Mouse (Mus musculus) frontal cortex, postnatal 14 days (tissue): ENCODE results near the gene Nt5c3.

Experiments
- DNase-seq, 2 experiments: peaks; one replicate each; pipeline ENCODE4 v3.0.0; 2022; ENCODE audit warnings: low spot score in 2 of 2

Nt5c3 gene

DNA sequence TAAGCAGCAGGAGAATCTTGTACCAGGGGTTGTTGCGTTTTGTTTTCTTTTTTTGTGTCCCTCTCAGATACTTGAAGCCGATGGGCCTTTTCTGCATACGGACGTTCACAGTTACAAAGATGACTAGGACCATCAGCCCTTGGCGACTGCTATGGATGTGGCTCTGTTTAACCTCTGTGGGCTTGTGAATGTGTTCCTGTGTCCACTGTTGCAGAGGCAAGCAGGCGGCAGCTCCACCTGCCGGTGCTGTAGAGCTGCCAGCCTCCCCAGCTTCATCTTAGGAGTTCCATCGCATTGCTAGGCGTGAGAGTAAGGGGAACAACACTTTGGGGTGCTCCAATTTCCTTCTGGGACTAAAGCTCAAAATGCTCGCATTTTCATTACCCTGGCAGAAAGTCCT lies 88.2 kb downstream of the Nt5c3 start:
- no peak for DNase-seq

DNA sequence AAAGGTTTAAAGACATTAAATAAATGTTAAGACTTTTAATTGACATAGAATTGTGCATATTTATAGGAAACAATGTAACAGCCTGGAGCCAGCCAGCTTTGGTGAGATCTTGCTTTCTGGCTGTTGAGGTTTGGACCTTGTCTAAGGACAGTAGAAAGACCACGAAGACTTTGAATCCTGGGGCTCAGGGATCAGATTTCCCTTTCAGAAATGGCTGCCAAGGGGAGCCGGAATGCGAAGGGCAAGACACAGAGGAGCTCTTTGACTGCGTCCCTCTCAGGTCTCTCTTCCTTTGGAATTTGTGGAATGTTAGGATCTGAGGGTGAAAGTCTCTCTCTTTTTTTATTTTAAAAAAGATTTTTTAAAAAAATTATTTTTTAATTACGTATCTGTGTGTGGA lies 89.0 kb downstream of the Nt5c3 start:
- DNase-seq: no peak

DNA sequence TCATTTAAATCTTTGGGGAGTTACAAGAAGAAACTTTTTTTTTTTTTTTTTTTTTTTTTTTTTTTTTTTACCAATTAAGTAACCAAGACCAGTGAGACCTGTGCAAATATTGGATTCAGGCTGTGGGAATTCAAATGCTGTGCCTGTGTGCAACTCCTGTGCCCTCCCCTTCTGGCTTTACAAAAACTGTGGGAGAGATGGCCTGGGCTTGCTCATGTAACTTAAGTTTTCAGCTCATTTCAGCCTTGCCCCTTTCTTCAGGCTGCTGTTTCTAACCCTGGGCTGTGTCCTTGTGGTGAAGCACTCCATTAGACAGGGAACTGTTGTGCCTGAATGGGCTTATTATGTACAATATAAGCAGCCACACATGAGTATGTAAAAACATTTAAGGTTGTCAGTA lies 90.9 kb downstream of the Nt5c3 start:
- DNase-seq: no peak

DNA sequence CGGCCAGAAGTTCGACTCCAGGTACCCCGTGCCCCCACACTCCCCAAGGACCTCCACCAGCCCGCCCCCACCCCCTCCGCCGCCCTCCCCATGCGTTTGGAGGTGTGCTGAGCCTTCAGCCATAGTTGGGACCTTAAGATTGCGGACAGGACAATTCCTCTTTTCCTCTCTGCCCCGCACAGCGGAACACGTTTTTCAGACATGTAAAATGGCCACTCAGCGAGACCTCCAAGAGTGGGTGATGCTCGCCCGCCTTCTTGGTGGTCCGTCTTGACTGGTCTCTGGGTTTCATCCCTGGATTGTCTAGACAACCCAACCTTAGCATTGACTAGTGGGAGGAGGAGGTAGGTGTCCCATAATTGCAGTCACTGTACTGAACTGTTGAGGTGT lies 91.3 kb downstream of the Nt5c3 start:
- no peak for DNase-seq
